Mouse (Mus musculus): Measurements from ENCODE around the gene Smim11. TPM values are rescaled to one million over a fixed set of nuclear protein-coding genes. Genes with fewer than 3 reads are reported as not detected.

The Smim11 gene
- polyA plus RNA-seq, 1 experiment, result 99.4 TPM

GRCm38 (mm10) chr16:92321341-92321740, 20.3 kb downstream of the Smim11 start, which contains the start of gene Fam243:
Gene Fam243, minus strand, starts transcription at chr16:92321441.
- H3ac ChIP-seq (ENCODE audit: control insufficient read depth, insufficient read length), result no peak within 1 kb of the TSS
- TF ChIP-seq POLR2AphosphoS2 (IDR thresholded peaks at IDR 0.05; ENCODE audit: insufficient read length, low read depth) (no peak), MYOD1 (IDR thresholded peaks at IDR 0.05; ENCODE audit: control insufficient read depth in 1 of 3, insufficient read length in 2 of 3, low read depth in 2 of 3) (no peak), TCF3 (IDR thresholded peaks at IDR 0.05; ENCODE audit: insufficient read length, low read depth) (no peak), MYOG (IDR thresholded peaks at IDR 0.05; ENCODE audit: control insufficient read depth in 1 of 3, insufficient read depth in 1 of 3, insufficient read length in 2 of 3, low read depth in 2 of 3) (no peak), CEBPB (IDR thresholded peaks at IDR 0.05; ENCODE audit: insufficient read depth, poor library complexity, severe bottlenecking) (no peak), SRF (IDR thresholded peaks at IDR 0.05; ENCODE audit: control insufficient read depth, insufficient read length, low read depth) (no peak), REST (IDR thresholded peaks at IDR 0.05; ENCODE audit: insufficient read depth, insufficient read length) (no peak), TCF12 (IDR thresholded peaks at IDR 0.05; ENCODE audit: insufficient read depth, poor library complexity, severe bottlenecking) (no peak), USF1 (IDR thresholded peaks at IDR 0.05; ENCODE audit: low read depth) (no peak), E2F4 (IDR thresholded peaks at IDR 0.05; ENCODE audit: insufficient read depth) (no peak), MAX (IDR thresholded peaks at IDR 0.05; ENCODE audit: low read depth) (no peak), POLR2A (IDR thresholded peaks at IDR 0.05; ENCODE audit: insufficient read length, low read depth) (no peak)
- H3K4me3 ChIP-seq, result no peak within 1 kb of the TSS
- no peak within 1 kb of the TSS for H3K4me2 ChIP-seq (ENCODE audit: low read depth)
- no peaks in the 10 kb centered on the region for H3K36me3 ChIP-seq (ENCODE audit: control insufficient read depth, insufficient read depth)
- H3K79me2 ChIP-seq (ENCODE audit: control insufficient read depth, insufficient read depth), result no peaks in the 10 kb centered on the region
- peaks cover 27% of the 10 kb centered on the region for H3K27me3 ChIP-seq (ENCODE audit: control insufficient read depth, insufficient read depth, insufficient read length)

GRCm38 (mm10) chr16:92324309-92325061, 23.4 kb downstream of the Smim11 start:
- no peaks in the 10 kb centered on the region for H3K36me3 ChIP-seq (ENCODE audit: control insufficient read depth, insufficient read depth)
- peaks cover 54% of the 10 kb centered on the region for H3K27me3 ChIP-seq (ENCODE audit: control insufficient read depth, insufficient read depth, insufficient read length)
- H3K4me3 ChIP-seq, result no peak overlapping the region
- TF ChIP-seq E2F4 (IDR thresholded peaks at IDR 0.05; ENCODE audit: insufficient read depth), result no peak
- TF ChIP-seq POLR2AphosphoS2 (IDR thresholded peaks at IDR 0.05; ENCODE audit: insufficient read length, low read depth), result no peak
- no peak for TF ChIP-seq SRF (IDR thresholded peaks at IDR 0.05; ENCODE audit: control insufficient read depth, insufficient read length, low read depth)
- no peak for TF ChIP-seq TCF12 (IDR thresholded peaks at IDR 0.05; ENCODE audit: insufficient read depth, poor library complexity, severe bottlenecking)
- no peak for TF ChIP-seq CEBPB (IDR thresholded peaks at IDR 0.05; ENCODE audit: insufficient read depth, poor library complexity, severe bottlenecking)
- no peak for TF ChIP-seq MAX (IDR thresholded peaks at IDR 0.05; ENCODE audit: low read depth)
- TF ChIP-seq REST (IDR thresholded peaks at IDR 0.05; ENCODE audit: insufficient read depth, insufficient read length), result no peak
- TF ChIP-seq USF1 (IDR thresholded peaks at IDR 0.05; ENCODE audit: low read depth), result no peak
- TF ChIP-seq MYOG (IDR thresholded peaks at IDR 0.05; ENCODE audit: control insufficient read depth in 1 of 3, insufficient read depth in 1 of 3, insufficient read length in 2 of 3, low read depth in 2 of 3), result no peak
- H3K4me2 ChIP-seq (ENCODE audit: low read depth), result no peak overlapping the region
- H3ac ChIP-seq (ENCODE audit: control insufficient read depth, insufficient read length), result no peak overlapping the region
- no peaks in the 10 kb centered on the region for H3K79me2 ChIP-seq (ENCODE audit: control insufficient read depth, insufficient read depth)

- Histone ChIP-seq H3K4me3 (no peak overlapping the region), H3K79me2 (ENCODE audit: control insufficient read depth, insufficient read depth) (no peaks in the 10 kb centered on the region), H3K36me3 (ENCODE audit: control insufficient read depth, insufficient read depth) (no peaks in the 10 kb centered on the region), H3K27me3 (ENCODE audit: control insufficient read depth, insufficient read depth, insufficient read length) (peaks cover 59% of the 10 kb centered on the region), H3ac (ENCODE audit: control insufficient read depth, insufficient read length) (no peak overlapping the region), H3K4me2 (ENCODE audit: low read depth) (no peak overlapping the region)
- TF ChIP-seq CEBPB (IDR thresholded peaks at IDR 0.05; ENCODE audit: insufficient read depth, poor library complexity, severe bottlenecking) (no peak), MYOD1 (IDR thresholded peaks at IDR 0.05; ENCODE audit: control insufficient read depth in 1 of 3, insufficient read length in 2 of 3, low read depth in 2 of 3) (no peak), REST (IDR thresholded peaks at IDR 0.05; ENCODE audit: insufficient read depth, insufficient read length) (no peak), SRF (IDR thresholded peaks at IDR 0.05; ENCODE audit: control insufficient read depth, insufficient read length, low read depth) (no peak), POLR2A (IDR thresholded peaks at IDR 0.05; ENCODE audit: insufficient read length, low read depth) (no peak), POLR2AphosphoS2 (IDR thresholded peaks at IDR 0.05; ENCODE audit: insufficient read length, low read depth) (no peak), MYOG (IDR thresholded peaks at IDR 0.05; ENCODE audit: control insufficient read depth in 1 of 3, insufficient read depth in 1 of 3, insufficient read length in 2 of 3, low read depth in 2 of 3) (no peak)
These were observed 23.9 kb downstream of the Smim11 start for GRCm38 (mm10) chr16:92325062-92325406.

- TF ChIP-seq REST (IDR thresholded peaks at IDR 0.05; ENCODE audit: insufficient read depth, insufficient read length) (no peak), POLR2AphosphoS2 (IDR thresholded peaks at IDR 0.05; ENCODE audit: insufficient read length, low read depth) (no peak), SRF (IDR thresholded peaks at IDR 0.05; ENCODE audit: control insufficient read depth, insufficient read length, low read depth) (no peak), MYOG (IDR thresholded peaks at IDR 0.05; ENCODE audit: control insufficient read depth in 1 of 3, insufficient read depth in 1 of 3, insufficient read length in 2 of 3, low read depth in 2 of 3) (no peak)
- Histone ChIP-seq H3K4me2 (ENCODE audit: low read depth) (no peak overlapping the region), H3K4me3 (no peak overlapping the region), H3ac (ENCODE audit: control insufficient read depth, insufficient read length) (no peak overlapping the region), H3K27me3 (ENCODE audit: control insufficient read depth, insufficient read depth, insufficient read length) (peaks cover 69% of the 10 kb centered on the region), H3K79me2 (ENCODE audit: control insufficient read depth, insufficient read depth) (no peaks in the 10 kb centered on the region), H3K36me3 (ENCODE audit: control insufficient read depth, insufficient read depth) (no peaks in the 10 kb centered on the region)
These were observed 26.8 kb downstream of the Smim11 start for GRCm38 (mm10) chr16:92327911-92328310.

GRCm38 (mm10) chr16:92330966-92331365, 29.9 kb downstream of the Smim11 start:
- H3K4me2 ChIP-seq (ENCODE audit: low read depth), result no peak overlapping the region
- TF ChIP-seq REST (IDR thresholded peaks at IDR 0.05; ENCODE audit: insufficient read depth, insufficient read length), result no peak
- TF ChIP-seq POLR2AphosphoS2 (IDR thresholded peaks at IDR 0.05; ENCODE audit: insufficient read length, low read depth), result no peak
- TF ChIP-seq MYOG (IDR thresholded peaks at IDR 0.05; ENCODE audit: control insufficient read depth in 1 of 3, insufficient read depth in 1 of 3, insufficient read length in 2 of 3, low read depth in 2 of 3), result no peak
- no peak for TF ChIP-seq USF1 (IDR thresholded peaks at IDR 0.05; ENCODE audit: low read depth)
- no peak for TF ChIP-seq CEBPB (IDR thresholded peaks at IDR 0.05; ENCODE audit: insufficient read depth, poor library complexity, severe bottlenecking)
- no peak for TF ChIP-seq E2F4 (IDR thresholded peaks at IDR 0.05; ENCODE audit: insufficient read depth)
- TF ChIP-seq MAX (IDR thresholded peaks at IDR 0.05; ENCODE audit: low read depth), result no peak
- no peaks in the 10 kb centered on the region for H3K79me2 ChIP-seq (ENCODE audit: control insufficient read depth, insufficient read depth)
- H3K4me3 ChIP-seq, result no peak overlapping the region
- no peaks in the 10 kb centered on the region for H3K36me3 ChIP-seq (ENCODE audit: control insufficient read depth, insufficient read depth)
- no peak overlapping the region for H3ac ChIP-seq (ENCODE audit: control insufficient read depth, insufficient read length)
- peaks cover 66% of the 10 kb centered on the region for H3K27me3 ChIP-seq (ENCODE audit: control insufficient read depth, insufficient read depth, insufficient read length)
